ENCODE assay signal across 22 mouse cellular contexts in genomic region chr8:105418992-105419391, GRCm38 (mm10). TPM values are rescaled to one million over a fixed set of nuclear protein-coding genes. Genes with fewer than 3 reads are reported as not detected.
DNase-seq lines count a peak whose midpoint lies in the region; ATAC-seq and TF ChIP-seq lines count a peak whose summit lies in the region.
"Had no signal": no experiment of that assay in that cellular context is flagged by ENCODE, and none has a peak within 500 bp of the region (broad histone marks: within the 10 kb centered on the region; RNA-seq: fewer than 3 reads in every experiment).

No protein-coding gene starts in this region.

- peak; percentile 49 for TF ChIP-seq CTCF in layer of hippocampus, adult 2 months (conservative IDR thresholded peaks at IDR 0.05)
- peak; percentile 50 for TF ChIP-seq CTCF in E14TG2a.4 (conservative IDR thresholded peaks at IDR 0.05; ENCODE audit: low read length)
- TF ChIP-seq CTCF in liver, postnatal 0 days (IDR thresholded peaks at IDR 0.05; ENCODE audit: low read depth) = peak; percentile 25; the same call in 1 of the 2 replicates

- H3K4me2 ChIP-seq in midbrain, embryonic 11.5 days = no peak overlapping the region
- no peak overlapping the region for H3K4me2 ChIP-seq in midbrain, embryonic 14.5 days (ENCODE audit: low read length)
- H3K4me2 ChIP-seq in liver, postnatal 0 days (ENCODE audit: low read depth, low read length) = no peak overlapping the region
- H3K4me2 ChIP-seq: embryonic facial prominence, embryonic 13.5 days; heart, embryonic 15.5 days; neural tube, embryonic 15.5 days had no signal

- 76% methylated on average over 2 of the region's 2 CpGs for WGBS in midbrain, embryonic 11.5 days
- WGBS in midbrain, embryonic 14.5 days = 66% methylated on average over 2 of the region's 2 CpGs
- 76% methylated on average over 2 of the region's 2 CpGs for WGBS in liver, postnatal 0 days (ENCODE audit: insufficient replicate concordance)

- no peak for TF ChIP-seq EP300 in liver, postnatal 0 days (IDR thresholded peaks at IDR 0.05; ENCODE audit: low read depth)

- H3K27me3 ChIP-seq in midbrain, embryonic 11.5 days (ENCODE audit: control insufficient read depth, insufficient read depth, low read length) = no peaks in the 10 kb centered on the region
- no peaks in the 10 kb centered on the region for H3K27me3 ChIP-seq in midbrain, embryonic 14.5 days (ENCODE audit: control insufficient read depth, insufficient read depth, low read length)
- H3K27me3 ChIP-seq in E14TG2a.4 (ENCODE audit: insufficient read depth, low read length) = peaks cover 7% of the 10 kb centered on the region
- peaks cover 4% of the 10 kb centered on the region for H3K27me3 ChIP-seq in liver, postnatal 0 days (ENCODE audit: insufficient read depth, low read length)

- no peak overlapping the region for H3K9ac ChIP-seq in midbrain, embryonic 11.5 days (ENCODE audit: low read length)
- H3K9ac ChIP-seq in midbrain, embryonic 14.5 days (replicated peaks; ENCODE audit: low read length) = no peak overlapping the region
- H3K9ac ChIP-seq in liver, postnatal 0 days (replicated peaks) = no peak overlapping the region
- H3K9ac ChIP-seq: embryonic facial prominence, embryonic 13.5 days; heart, embryonic 15.5 days; neural tube, embryonic 15.5 days had no signal

- no peaks in the 10 kb centered on the region for H3K9me3 ChIP-seq in midbrain, embryonic 11.5 days (ENCODE audit: control insufficient read depth, low read length)
- no peaks in the 10 kb centered on the region for H3K9me3 ChIP-seq in midbrain, embryonic 14.5 days (ENCODE audit: control insufficient read depth, low read length)
- H3K9me3 ChIP-seq in E14TG2a.4 (ENCODE audit: low read length) = peaks cover 5% of the 10 kb centered on the region
- H3K9me3 ChIP-seq in liver, postnatal 0 days (ENCODE audit: low read length) = no peaks in the 10 kb centered on the region
- H3K9me3 ChIP-seq: embryonic facial prominence, embryonic 13.5 days; heart, embryonic 15.5 days; hindbrain, embryonic 10.5 days; neural tube, embryonic 15.5 days had no signal

- no peak for ATAC-seq in midbrain, embryonic 11.5 days (ENCODE audit: low FRiP score)
- no peak for ATAC-seq in midbrain, embryonic 14.5 days (ENCODE audit: low FRiP score, low TSS enrichment)
- ATAC-seq in liver, postnatal 0 days = no peak

- no peak for DNase-seq in layer of hippocampus, adult 2 months (ENCODE audit: low spot score in 2 of 2)
- DNase-seq in layer of hippocampus, postnatal 25 days (ENCODE audit: extremely low spot score in 1 of 2, low spot score in 1 of 2) = no peak
- DNase-seq in midbrain, embryonic 11.5 days (ENCODE audit: low spot score, missing footprints) = peak; percentile 81
- no peak for DNase-seq in midbrain, embryonic 14.5 days
- DNase-seq in liver, postnatal 0 days = no peak
- DNase-seq in cerebellum, adult 9-10 months = no peak
- DNase-seq: adrenal gland, adult 8-10 months; cerebellum, adult 11-12 months; spleen, adult 18-20 months had no signal

- no peaks in the 10 kb centered on the region for H3K4me1 ChIP-seq in midbrain, embryonic 11.5 days (ENCODE audit: control insufficient read depth, insufficient read depth, low read length)
- H3K4me1 ChIP-seq in midbrain, embryonic 14.5 days (ENCODE audit: control insufficient read depth, insufficient read depth, low read length) = no peaks in the 10 kb centered on the region
- peaks cover 10% of the 10 kb centered on the region for H3K4me1 ChIP-seq in E14TG2a.4 (replicated peaks; ENCODE audit: low read depth, low read length)
- H3K4me1 ChIP-seq in liver, postnatal 0 days (ENCODE audit: insufficient read depth) = no peaks in the 10 kb centered on the region
- H3K4me1 ChIP-seq: embryonic facial prominence, embryonic 13.5 days; heart, embryonic 15.5 days; hindbrain, embryonic 10.5 days had no signal

- H3K4me3 ChIP-seq in layer of hippocampus, adult 2 months = no peak overlapping the region
- H3K4me3 ChIP-seq in midbrain, embryonic 11.5 days (ENCODE audit: low read depth, low read length) = no peak overlapping the region
- H3K4me3 ChIP-seq in midbrain, embryonic 14.5 days (replicated peaks; ENCODE audit: low read depth, low read length) = no peak overlapping the region
- H3K4me3 ChIP-seq in E14TG2a.4 (replicated peaks; ENCODE audit: low read length) = no peak overlapping the region
- no peak overlapping the region for H3K4me3 ChIP-seq in liver, postnatal 0 days (ENCODE audit: low read depth, low read length)
- H3K4me3 ChIP-seq: embryonic facial prominence, embryonic 13.5 days; heart, embryonic 15.5 days; hindbrain, embryonic 10.5 days; neural tube, embryonic 15.5 days had no signal

- H3K36me3 ChIP-seq in midbrain, embryonic 11.5 days (ENCODE audit: control insufficient read depth, insufficient read depth, low read length) = no peaks in the 10 kb centered on the region
- H3K36me3 ChIP-seq in midbrain, embryonic 14.5 days (ENCODE audit: control insufficient read depth, insufficient read depth, low read length) = no peaks in the 10 kb centered on the region
- no peaks in the 10 kb centered on the region for H3K36me3 ChIP-seq in E14TG2a.4 (ENCODE audit: insufficient read depth, low read length)
- no peaks in the 10 kb centered on the region for H3K36me3 ChIP-seq in liver, postnatal 0 days (replicated peaks; ENCODE audit: insufficient read depth, low read length)
- H3K36me3 ChIP-seq: embryonic facial prominence, embryonic 13.5 days; heart, embryonic 15.5 days; hindbrain, embryonic 10.5 days; neural tube, embryonic 15.5 days had no signal

- no peak overlapping the region for H3K27ac ChIP-seq in layer of hippocampus, adult 2 months
- H3K27ac ChIP-seq in midbrain, embryonic 11.5 days (ENCODE audit: low read depth, low read length) = no peak overlapping the region
- no peak overlapping the region for H3K27ac ChIP-seq in midbrain, embryonic 14.5 days (replicated peaks; ENCODE audit: low read depth, low read length)
- no peak overlapping the region for H3K27ac ChIP-seq in liver, postnatal 0 days (ENCODE audit: low read depth)
- H3K27ac ChIP-seq: embryonic facial prominence, embryonic 13.5 days; heart, embryonic 15.5 days; hindbrain, embryonic 10.5 days; kidney, postnatal 0 days; neural tube, embryonic 15.5 days had no signal

RNA-seq across cellular contexts. Expression of gene Lrrc36, which starts 5.6 kb away (rescaled TPM):
- total RNA-seq in layer of hippocampus, adult 2 months (2021) = under 1 TPM; 0.42 to 0.84 TPM
- under 1 TPM; 0.34 to 0.59 TPM for total RNA-seq in layer of hippocampus, postnatal 25 days (2021)
- 1.9 and 2.7 TPM in 2 replicates for polyA plus RNA-seq in midbrain, embryonic 11.5 days (2014; fragmentation: Nextera tagmentation; extraction: Ambion mirVana)
- 1.5 and 1.7 TPM in 2 replicates for polyA plus RNA-seq in midbrain, embryonic 14.5 days (2014; fragmentation: Nextera tagmentation; extraction: Ambion mirVana)
- 0.09 and 0.11 TPM in 2 replicates for polyA plus RNA-seq in liver, postnatal 0 days (2015; fragmentation: Nextera tagmentation; extraction: Ambion mirVana)
- total RNA-seq: liver, adult 2 months had no signal
- polyA plus RNA-seq: embryonic facial prominence, embryonic 13.5 days; liver, adult 2 months had no signal

RNA-seq across cellular contexts. Expression of gene Kctd19, which starts 5.7 kb away (rescaled TPM):
- not detected for total RNA-seq in layer of hippocampus, adult 2 months (2021)
- not detected for total RNA-seq in layer of hippocampus, postnatal 25 days (2021)
- polyA plus RNA-seq in midbrain, embryonic 11.5 days (2014; fragmentation: Nextera tagmentation; extraction: Ambion mirVana) = not detected in 2 replicates
- not detected in 2 replicates for polyA plus RNA-seq in midbrain, embryonic 14.5 days (2014; fragmentation: Nextera tagmentation; extraction: Ambion mirVana)
- polyA plus RNA-seq in liver, postnatal 0 days (2015; fragmentation: Nextera tagmentation; extraction: Ambion mirVana) = not detected in 2 replicates
- total RNA-seq: common myeloid progenitor, adult 5-6 weeks; gastrocnemius, postnatal 4 days; left cerebral cortex, postnatal 25 days; liver, adult 2 months; megakaryocyte-erythroid progenitor cell, adult 5-6 weeks had no signal
- polyA plus RNA-seq: embryonic facial prominence, embryonic 13.5 days; intestine, embryonic 14.5 days; kidney, postnatal 0 days; liver, adult 2 months; neural tube, embryonic 15.5 days; stomach, embryonic 16.5 days had no signal

RNA-seq across cellular contexts. Expression of gene Plekhg4, which starts 45.9 kb away (rescaled TPM):
- total RNA-seq in layer of hippocampus, adult 2 months (2021) = 1 to 10 TPM; 1.7 to 2.2 TPM
- total RNA-seq in layer of hippocampus, postnatal 25 days (2021) = 1 to 10 TPM in 1 of 2 experiments, under 1 TPM in 1; 0.49 to 1.1 TPM
- 0.55 and 0.61 TPM in 2 replicates for polyA plus RNA-seq in midbrain, embryonic 11.5 days (2014; fragmentation: Nextera tagmentation; extraction: Ambion mirVana)
- polyA plus RNA-seq in midbrain, embryonic 14.5 days (2014; fragmentation: Nextera tagmentation; extraction: Ambion mirVana) = 1.4 and 3.0 TPM in 2 replicates
- not detected in 2 replicates for polyA plus RNA-seq in liver, postnatal 0 days (2015; fragmentation: Nextera tagmentation; extraction: Ambion mirVana)
- total RNA-seq: common myeloid progenitor, adult 5-6 weeks; megakaryocyte-erythroid progenitor cell, adult 5-6 weeks had no signal

RNA-seq across cellular contexts. Expression of gene Tppp3, which starts 52.3 kb away (rescaled TPM):
- 10 to 100 TPM; 36.5 to 36.8 TPM for total RNA-seq in layer of hippocampus, adult 2 months (2021)
- total RNA-seq in layer of hippocampus, postnatal 25 days (2021) = 10 to 100 TPM; 26.7 to 33.7 TPM
- polyA plus RNA-seq in midbrain, embryonic 11.5 days (2014; fragmentation: Nextera tagmentation; extraction: Ambion mirVana) = 106 and 107 TPM in 2 replicates
- 91.3 and 108 TPM in 2 replicates for polyA plus RNA-seq in midbrain, embryonic 14.5 days (2014; fragmentation: Nextera tagmentation; extraction: Ambion mirVana)
- polyA plus RNA-seq in liver, postnatal 0 days (2015; fragmentation: Nextera tagmentation; extraction: Ambion mirVana) = 1.4 and 3.8 TPM in 2 replicates
- total RNA-seq: common myeloid progenitor, adult 5-6 weeks had no signal
